Mouse (Mus musculus) bone marrow, adult 2 months (tissue): ENCODE results near the gene Bcas3.

Source experiments
- CTCF ChIP-seq: fragments of 200-500 bp; IDR thresholded peaks from 2 replicates; pipeline ENCODE4 v1.5.1; 2011; ENCODE audit warnings: low read length, control low read depth; ENCODE audit not compliant: control insufficient read depth, insufficient read depth
- POLR2A ChIP-seq: fragments of 200-500 bp; IDR thresholded peaks from 2 replicates; pipeline ENCODE4 v1.6.1; 2011; ENCODE audit warnings: low read depth, mild to moderate bottlenecking, control low read depth, low read length, borderline replicate concordance; ENCODE audit not compliant: control insufficient read depth

DNA sequence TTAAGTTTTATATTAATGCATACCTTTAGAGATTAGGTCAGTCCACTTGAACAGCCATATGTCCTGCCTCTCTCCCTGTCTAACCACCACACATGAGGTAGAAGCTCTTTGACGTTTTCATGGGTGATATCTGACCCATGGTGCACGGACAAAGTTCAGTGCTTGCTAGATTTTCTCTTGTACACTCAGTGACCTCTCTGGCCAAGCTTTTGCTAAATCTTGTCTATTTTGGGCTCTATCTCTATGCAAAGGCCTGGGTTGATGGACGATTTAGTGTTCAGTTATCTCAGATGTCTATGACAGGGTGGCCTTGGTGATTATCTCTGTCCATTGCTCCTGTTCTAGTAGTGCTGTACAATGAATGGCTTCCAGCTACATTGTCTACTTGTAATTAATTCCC lies 260.6 kb downstream of the Bcas3 start:
- TF ChIP-seq POLR2A (no peak), CTCF (no peak)
